Mouse (Mus musculus) megakaryocyte-erythroid progenitor cell, adult 5-6 weeks (primary cell): ENCODE measurements around the gene Ube2r2. TPM values are rescaled to one million over a fixed set of nuclear protein-coding genes. Genes with fewer than 3 reads are reported as not detected.

Experiments used
- total RNA-seq, 2 experiments: library from RNA; stranded (forward) in 1 of 2; stranded (reverse) in 1 of 2; fragments of 200-1000, 215-1000 nt in 1 of 2; fragments of >200 nt in 1 of 2; fragmentation: Nextera tagmentation in 1 of 2; gene quantifications; 2 replicates each; pipeline ENCODE4 v1.2.3; 2014 to 2017

Ube2r2 gene
- total RNA-seq, 2 experiments from 2014 or later, result 36.5 to 101 TPM

Other genes with a start within 250 kb of the Ube2r2 start
- gene Spink4, start 215.7 kb upstream of the Ube2r2 start, total RNA-seq (2014; fragmentation: Nextera tagmentation), result not detected in 2 replicates
- gene Spink4, start 215.7 kb upstream of the Ube2r2 start, total RNA-seq (2017), result not detected in 2 replicates
- 224 and 246 TPM in 2 replicates for gene Bag1, start 187.4 kb upstream of the Ube2r2 start, total RNA-seq (2014; fragmentation: Nextera tagmentation)
- 650 and 683 TPM in 2 replicates for gene Bag1, start 187.4 kb upstream of the Ube2r2 start, total RNA-seq (2017)
- 24.2 and 31.7 TPM in 2 replicates for gene Chmp5, start 187.3 kb upstream of the Ube2r2 start, total RNA-seq (2014; fragmentation: Nextera tagmentation)
- gene Chmp5, start 187.3 kb upstream of the Ube2r2 start, total RNA-seq (2017), result 74.8 and 110 TPM in 2 replicates
- gene Nfx1, start 164.8 kb upstream of the Ube2r2 start, total RNA-seq (2014; fragmentation: Nextera tagmentation), result 75.8 and 103 TPM in 2 replicates
- 74.3 and 77.6 TPM in 2 replicates for gene Nfx1, start 164.8 kb upstream of the Ube2r2 start, total RNA-seq (2017)
- gene Aqp7, start 87.6 kb upstream of the Ube2r2 start, total RNA-seq (2014; fragmentation: Nextera tagmentation), result not detected in 2 replicates
- gene Aqp7, start 87.6 kb upstream of the Ube2r2 start, total RNA-seq (2017), result not detected in 2 replicates
- 1.1 TPM in 1 of 2 replicates, not detected in the other for gene Aqp3, start 37.6 kb upstream of the Ube2r2 start, total RNA-seq (2014; fragmentation: Nextera tagmentation)
- gene Aqp3, start 37.6 kb upstream of the Ube2r2 start, total RNA-seq (2017), result 1.2 TPM in 1 of 2 replicates, not detected in the other
- gene Nol6, start 11.3 kb upstream of the Ube2r2 start, total RNA-seq (2014; fragmentation: Nextera tagmentation), result 44.6 and 49.1 TPM in 2 replicates
- 24.8 and 26.9 TPM in 2 replicates for gene Nol6, start 11.3 kb upstream of the Ube2r2 start, total RNA-seq (2017)
- gene Ubap2, start 139.4 kb downstream of the Ube2r2 start, total RNA-seq (2014; fragmentation: Nextera tagmentation), result 92.9 and 107 TPM in 2 replicates
- 31.5 and 35.4 TPM in 2 replicates for gene Ubap2, start 139.4 kb downstream of the Ube2r2 start, total RNA-seq (2017)
- 25.0 and 25.9 TPM in 2 replicates for gene Dcaf12, start 179.1 kb downstream of the Ube2r2 start, total RNA-seq (2014; fragmentation: Nextera tagmentation)
- 23.8 and 28.2 TPM in 2 replicates for gene Dcaf12, start 179.1 kb downstream of the Ube2r2 start, total RNA-seq (2017)
- gene Ubap1, start 213.3 kb downstream of the Ube2r2 start, total RNA-seq (2014; fragmentation: Nextera tagmentation), result 15.4 and 16.9 TPM in 2 replicates
- 21.4 and 54.4 TPM in 2 replicates for gene Ubap1, start 213.3 kb downstream of the Ube2r2 start, total RNA-seq (2017)